ENCODE assay signal across 8 mouse cellular contexts in genomic region chr5:33270568-33270967, GRCm38 (mm10). TPM values are rescaled to one million over a fixed set of nuclear protein-coding genes. Genes with fewer than 3 reads are reported as not detected.
DNase-seq lines count a peak whose midpoint lies in the region; ATAC-seq and TF ChIP-seq lines count a peak whose summit lies in the region.

No protein-coding gene starts in this region.

- no peaks in the 10 kb centered on the region for H3K27me3 ChIP-seq in liver, postnatal 0 days (ENCODE audit: insufficient read depth, low read length)

- no peak overlapping the region; the same call in 1 of the 2 replicates for H3K4me2 ChIP-seq in liver, postnatal 0 days (ENCODE audit: low read depth, low read length)

- H3K36me3 ChIP-seq in liver, postnatal 0 days (replicated peaks; ENCODE audit: insufficient read depth, low read length): peaks cover 60% of the 10 kb centered on the region

- TF ChIP-seq CTCF in liver, postnatal 0 days (IDR thresholded peaks at IDR 0.05; ENCODE audit: low read depth): peak; percentile 100

- 2% methylated on average over 5 of the region's 5 CpGs for WGBS in large intestine, adult 2 months
- 7% methylated on average over 5 of the region's 5 CpGs for WGBS in liver, postnatal 0 days (ENCODE audit: insufficient replicate concordance)

- no peak overlapping the region for H3K27ac ChIP-seq in liver, postnatal 0 days (ENCODE audit: low read depth)

- TF ChIP-seq EP300 in liver, postnatal 0 days (IDR thresholded peaks at IDR 0.05; ENCODE audit: low read depth): no peak

- no peak for ATAC-seq in liver, postnatal 0 days

- H3K9ac ChIP-seq in liver, postnatal 0 days (replicated peaks): no peak overlapping the region

- no peaks in the 10 kb centered on the region for H3K9me3 ChIP-seq in liver, postnatal 0 days (ENCODE audit: low read length)

- no peak overlapping the region for H3K4me3 ChIP-seq in liver, postnatal 0 days (ENCODE audit: low read depth, low read length)

- peaks cover 40% of the 10 kb centered on the region for H3K4me1 ChIP-seq in liver, postnatal 0 days (ENCODE audit: insufficient read depth)

- DNase-seq in B cell, adult 2 months: peak; percentile 93
- peak; percentile 50 for DNase-seq in Muller cell, postnatal 12 days (ENCODE audit: inconsistent ontology term)
- DNase-seq in cerebellum, postnatal 10 days: peak; percentile 94 to 96
- peak; percentile 88 for DNase-seq in gastrocnemius, postnatal 10 days
- DNase-seq in large intestine, adult 2 months (ENCODE audit: low read depth, low spot score): peak; percentile 77
- peak; percentile 92 for DNase-seq in liver, postnatal 0 days
- peak; percentile 91 for DNase-seq in retina, embryonic 14.5 days (ENCODE audit: low spot score)
- peak; percentile 78 for DNase-seq in urinary bladder, adult 2 months (ENCODE audit: low spot score)

RNA-seq across cellular contexts. Expression of gene Ctbp1, which starts 4.2 kb away (rescaled TPM):
- total RNA-seq in gastrocnemius, postnatal 10 days (2021): 100 to 1,000 TPM; 206 to 216 TPM
- polyA plus RNA-seq in large intestine, adult 2 months (2012; rRNA removed): 276 and 349 TPM in 2 replicates
- polyA plus RNA-seq in liver, postnatal 0 days (2015; fragmentation: Nextera tagmentation; extraction: Ambion mirVana): 91.1 and 93.8 TPM in 2 replicates
- 148 and 156 TPM in 2 replicates for polyA plus RNA-seq in urinary bladder, adult 2 months (2012; rRNA removed)

RNA-seq across cellular contexts. Expression of gene Spon2, which starts 52.3 kb away (rescaled TPM):
- total RNA-seq in gastrocnemius, postnatal 10 days (2021): 10 to 100 TPM; 10.7 to 19.1 TPM
- polyA plus RNA-seq in large intestine, adult 2 months (2012; rRNA removed): 53.9 and 56.0 TPM in 2 replicates
- polyA plus RNA-seq in liver, postnatal 0 days (2015; fragmentation: Nextera tagmentation; extraction: Ambion mirVana): 12.6 and 19.7 TPM in 2 replicates
- 61.5 and 102 TPM in 2 replicates for polyA plus RNA-seq in urinary bladder, adult 2 months (2012; rRNA removed)
